Mouse (Mus musculus): Measurements from ENCODE around the gene Gm1110.

DNA sequence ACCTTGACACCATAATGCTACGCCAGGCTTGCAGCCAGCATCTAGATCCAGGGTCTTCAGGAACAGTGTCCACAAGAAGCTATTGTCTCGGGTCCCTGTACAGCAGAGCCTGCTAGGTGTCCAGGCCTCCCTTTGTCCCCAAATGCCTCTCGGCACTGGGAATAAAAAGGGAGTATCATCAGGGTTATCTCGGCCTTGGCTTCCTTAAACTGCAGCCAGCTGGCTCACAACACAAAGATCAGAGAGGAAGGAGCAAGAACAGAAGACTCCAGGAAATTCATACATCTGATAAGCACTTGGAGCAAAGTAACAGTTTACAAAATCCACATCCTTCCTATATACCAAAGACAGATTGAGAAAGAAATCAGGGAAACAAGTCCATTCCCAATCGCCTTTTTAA is 62.2 kb downstream of the Gm1110 start, which contains the start of gene Glb1l3:
- TF ChIP-seq CTCF (IDR thresholded peaks at IDR 0.05; ENCODE audit: low read depth) (no peak), EP300 (IDR thresholded peaks at IDR 0.05; ENCODE audit: low read depth) (no peak)
